Mouse (Mus musculus) ovary, postnatal 14 days (tissue): Measurements from ENCODE around the gene Cacng5.

Experiments used
- DNase-seq: peaks from one replicate; pipeline ENCODE4 v3.0.0; 2022; ENCODE audit warnings: low spot score

Cacng5 gene

DNA sequence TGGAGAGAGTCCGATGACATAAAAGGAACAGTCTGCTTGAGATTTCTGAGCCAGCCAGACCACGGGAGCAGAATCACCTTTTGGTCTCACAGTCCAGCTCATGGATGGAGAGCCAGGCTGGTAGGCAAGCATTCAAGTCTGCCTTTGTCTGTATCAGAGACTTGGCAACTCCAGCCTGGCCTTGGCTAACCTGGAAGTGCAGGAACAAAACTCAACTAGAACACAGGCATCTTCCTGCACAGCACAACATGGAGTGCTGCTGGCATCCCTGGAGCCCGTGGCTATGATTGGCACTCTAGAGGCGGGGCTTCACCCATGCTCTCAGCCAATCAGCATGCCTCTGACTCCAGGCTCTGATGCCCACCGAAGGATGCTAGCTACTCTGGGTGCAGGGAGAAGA, 38.0 kb downstream of the Cacng5 start:
- DNase-seq, result no peak

- no peak for DNase-seq
Measured at GRCm38 (mm10) chr11:107875861-107876494, 38.9 kb downstream of the Cacng5 start.

GRCm38 (mm10) chr11:107872743-107873142, 42.1 kb downstream of the Cacng5 start:
- no peak for DNase-seq

DNA sequence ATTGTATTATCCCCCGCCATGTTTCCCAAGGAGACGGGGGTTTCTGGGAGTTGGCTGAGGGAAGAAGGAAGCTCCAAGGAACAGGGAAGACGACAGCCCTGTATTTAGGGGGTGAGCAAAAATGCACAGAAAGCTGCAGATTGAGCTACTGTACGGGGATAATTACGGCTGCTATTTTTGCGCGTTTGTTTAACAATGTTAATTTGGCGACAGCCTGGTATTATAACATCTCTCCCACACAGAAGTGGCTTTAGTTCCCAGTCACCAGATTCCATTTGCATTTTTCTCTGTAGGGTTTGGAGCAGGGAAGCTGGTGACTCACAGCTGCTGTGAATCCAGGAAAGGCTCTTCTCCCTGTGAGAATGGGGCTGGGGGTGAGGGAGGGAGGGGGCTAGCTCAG, 47.3 kb downstream of the Cacng5 start:
- no peak for DNase-seq

GRCm38 (mm10) chr11:107865128-107865527, 49.7 kb downstream of the Cacng5 start:
- peak; percentile 71 for DNase-seq

GRCm38 (mm10) chr11:107864024-107864423, 50.8 kb downstream of the Cacng5 start:
- peak; percentile 69 for DNase-seq

- no peak for DNase-seq
Measured at GRCm38 (mm10) chr11:107861738-107862137, 53.1 kb downstream of the Cacng5 start.

- DNase-seq, result no peak
Measured at GRCm38 (mm10) chr11:107859871-107860270, 55.0 kb downstream of the Cacng5 start.

DNA sequence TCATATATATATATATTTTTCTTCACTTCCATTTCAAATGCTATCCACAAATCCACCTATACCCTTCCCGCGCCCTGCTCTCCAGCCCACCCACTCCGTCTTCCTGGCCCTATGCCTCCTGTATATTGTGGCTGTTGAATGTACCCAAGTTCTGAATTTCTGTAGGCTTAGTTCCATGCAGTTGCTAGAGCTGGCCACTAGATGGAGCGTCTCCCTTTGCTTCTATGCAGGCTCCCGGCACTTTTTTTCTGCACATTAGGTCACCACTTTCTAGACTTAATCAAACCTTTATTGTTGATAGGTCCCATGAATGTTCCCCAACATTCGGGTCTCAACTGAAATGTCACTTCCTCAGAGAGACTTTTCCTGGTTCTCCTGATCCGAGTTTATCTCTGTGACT, 55.6 kb downstream of the Cacng5 start:
- DNase-seq, result peak; percentile 22

- peak; percentile 56 for DNase-seq
Measured at GRCm38 (mm10) chr11:107853088-107853487, 61.8 kb downstream of the Cacng5 start.

- DNase-seq, result no peak
Measured at GRCm38 (mm10) chr11:107849621-107850020, 65.2 kb downstream of the Cacng5 start.

DNA sequence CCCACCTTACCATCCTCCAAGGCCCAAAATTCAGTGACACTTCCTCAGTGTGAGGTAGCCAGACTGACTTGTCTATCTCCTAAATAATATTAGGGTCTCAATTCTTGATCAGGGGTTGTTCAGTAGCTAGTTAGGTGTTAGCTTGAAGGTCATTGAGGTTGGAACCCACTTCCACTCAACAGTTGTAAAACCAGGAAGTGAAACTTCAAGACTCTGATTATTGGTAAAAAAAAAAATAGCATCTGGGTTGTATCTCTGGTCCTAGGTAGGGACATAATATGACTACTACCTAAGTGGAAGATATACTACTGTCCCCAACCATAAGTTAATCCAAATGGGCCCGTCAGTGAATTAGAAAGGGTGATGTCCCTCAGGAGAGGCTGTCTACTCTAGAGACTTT, 70.7 kb downstream of the Cacng5 start:
- DNase-seq, result no peak

GRCm38 (mm10) chr11:107833351-107834040, 81.4 kb downstream of the Cacng5 start:
- no peak for DNase-seq
